Mouse (Mus musculus): ENCODE measurements around the gene Nckipsd.

Gene Nckipsd

DNA sequence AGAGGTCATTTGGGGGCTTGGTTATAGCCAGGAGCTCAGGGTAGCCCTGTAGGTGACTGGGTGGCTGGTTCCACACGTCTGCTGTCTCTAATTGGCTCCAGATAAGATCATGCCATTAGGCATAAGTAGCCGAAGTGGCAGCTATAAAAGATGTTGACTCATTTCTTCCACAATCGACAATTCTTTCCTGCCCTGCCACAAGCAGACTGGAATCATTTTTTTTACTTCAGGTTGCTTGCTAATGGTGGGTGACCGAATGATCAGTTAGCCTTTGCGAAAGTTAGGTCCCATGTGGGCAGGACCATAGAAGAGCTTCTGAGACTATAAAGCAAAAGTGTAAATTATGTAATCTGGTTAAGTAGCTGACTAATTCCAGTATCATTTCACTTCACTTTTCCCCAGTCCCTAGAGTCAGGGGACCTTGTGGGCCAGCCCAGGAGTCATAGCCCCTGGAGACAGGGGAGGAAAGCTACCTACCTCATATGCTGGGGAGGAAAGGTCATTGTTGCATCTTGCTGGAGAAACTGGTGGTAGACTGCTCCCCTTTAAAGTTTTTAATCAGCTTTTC, 9.6 kb upstream of the Nckipsd start:
- DNase-seq (ENCODE audit: low read depth, low spot score), result no peak

DNA sequence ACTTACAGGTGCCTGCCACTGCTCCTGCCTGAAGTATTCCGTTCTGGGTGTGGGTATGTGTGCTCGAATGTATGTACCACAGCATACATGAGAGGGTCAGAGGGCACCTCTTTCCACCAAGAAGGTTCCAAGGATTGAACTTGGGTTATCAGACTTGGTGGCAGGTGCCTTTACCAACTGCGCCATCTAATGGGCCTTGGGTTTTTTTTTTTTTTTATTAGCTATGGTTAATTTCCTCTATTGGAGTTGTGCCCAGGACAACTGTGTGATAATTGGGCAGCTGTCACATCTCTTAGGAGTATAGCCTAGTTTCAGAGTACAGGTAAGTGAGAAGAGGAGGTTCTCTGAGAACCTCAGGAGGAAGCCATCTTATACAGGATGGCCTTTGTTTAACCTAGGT, 8.6 kb upstream of the Nckipsd start:
- DNase-seq (ENCODE audit: low read depth, low spot score), result no peak

DNA sequence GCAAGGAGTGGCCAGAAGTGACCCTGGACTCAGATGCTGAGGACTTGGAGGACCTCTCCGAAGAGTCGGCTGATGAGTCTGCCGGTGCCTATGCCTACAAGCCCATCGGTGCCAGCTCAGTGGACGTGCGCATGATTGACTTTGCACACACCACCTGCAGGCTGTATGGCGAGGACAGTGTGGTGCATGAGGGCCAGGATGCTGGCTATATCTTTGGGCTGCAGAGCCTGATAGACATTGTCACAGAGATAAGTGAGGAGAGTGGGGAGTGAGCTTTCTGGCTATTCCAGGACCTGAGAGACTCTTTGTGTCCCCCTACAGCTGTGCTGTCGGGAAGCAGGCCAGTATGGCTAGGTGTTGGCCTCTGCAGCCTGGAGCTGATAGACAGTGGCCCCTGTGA, 2.4 kb upstream of the Nckipsd start:
- no peak for DNase-seq (ENCODE audit: low read depth, low spot score)

DNA sequence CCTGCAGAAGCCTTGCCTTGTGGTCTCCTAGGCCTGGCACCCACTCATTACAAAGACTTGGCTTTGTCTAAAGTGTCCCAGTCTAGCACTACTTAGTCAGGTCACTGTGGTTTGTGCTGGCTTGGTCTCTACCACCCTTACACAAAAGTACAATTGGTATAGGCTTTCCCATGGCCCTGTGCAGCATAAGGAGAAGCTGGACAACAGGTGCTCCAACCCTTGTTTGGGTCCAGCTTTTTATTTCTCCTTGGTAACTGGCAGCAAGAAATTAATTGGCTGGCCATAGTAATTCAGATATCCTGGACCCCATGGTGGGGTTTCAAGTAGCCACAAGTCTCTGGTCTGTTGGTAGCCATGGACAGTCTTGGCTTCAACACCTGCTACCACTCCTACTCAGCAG, 1.8 kb upstream of the Nckipsd start:
- DNase-seq (ENCODE audit: low read depth, low spot score), result no peak

DNA sequence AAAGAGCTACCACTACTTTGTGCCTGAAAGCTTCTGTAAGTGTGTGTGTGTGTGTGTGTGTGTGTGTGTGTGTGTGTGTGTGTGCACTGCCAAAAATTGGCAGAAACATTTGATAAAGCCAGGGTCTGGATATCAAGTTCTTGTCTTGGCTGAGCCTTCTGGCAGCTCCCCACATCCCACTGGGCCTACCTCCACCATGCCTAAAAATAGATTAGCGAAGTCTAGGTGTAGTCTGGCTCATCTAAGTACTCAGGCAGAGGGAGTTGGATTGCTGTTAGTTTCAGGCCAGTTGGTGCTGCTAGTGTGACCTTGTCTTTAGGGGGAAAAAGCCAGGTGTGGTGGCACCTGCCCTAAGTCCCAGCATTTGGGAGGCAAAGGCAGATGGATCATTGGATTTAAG, 1.3 kb upstream of the Nckipsd start:
- DNase-seq (ENCODE audit: low read depth, low spot score), result no peak

DNA sequence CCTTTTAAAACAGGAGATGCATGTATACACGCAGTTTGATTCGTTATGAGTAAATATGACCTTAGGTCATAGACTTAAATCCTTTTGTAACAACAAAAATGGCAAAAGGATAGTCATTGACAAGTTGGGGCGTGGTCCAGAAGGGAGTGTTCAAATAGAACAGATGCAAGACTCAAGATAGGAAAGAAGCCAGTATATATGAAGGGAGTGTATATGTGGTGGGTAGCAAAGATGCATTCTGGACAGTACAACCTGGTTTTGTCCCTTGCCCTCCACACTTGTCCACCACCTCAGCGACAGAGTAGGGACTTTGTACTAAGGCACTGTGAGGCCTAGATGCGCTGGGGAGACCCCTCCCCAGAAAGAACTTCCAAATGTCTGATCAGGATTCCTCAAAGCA, 494 bp upstream of the Nckipsd start:
- no peak for DNase-seq (ENCODE audit: low read depth, low spot score)

DNA sequence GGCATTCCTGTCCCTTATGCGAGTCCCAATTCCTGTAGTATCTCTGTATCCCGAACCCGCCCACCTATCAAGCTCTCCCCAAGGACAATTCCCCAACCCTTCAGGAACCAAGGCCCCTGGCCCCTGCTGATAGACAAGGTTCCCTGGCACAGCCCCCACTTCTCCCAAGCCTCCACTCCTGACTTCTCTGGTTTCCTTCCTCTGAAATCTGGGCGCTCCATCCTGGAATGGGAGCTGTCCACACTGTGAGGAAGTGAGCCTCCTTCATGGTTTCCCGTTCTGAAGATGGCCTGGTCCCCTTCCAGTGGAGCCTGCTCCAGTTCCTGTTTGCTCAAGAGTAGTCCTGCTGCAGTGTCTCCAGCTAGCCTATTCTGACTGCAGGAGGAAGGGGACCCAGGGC, 1.0 kb downstream of the Nckipsd start:
- no peak for DNase-seq (ENCODE audit: low read depth, low spot score)

DNA sequence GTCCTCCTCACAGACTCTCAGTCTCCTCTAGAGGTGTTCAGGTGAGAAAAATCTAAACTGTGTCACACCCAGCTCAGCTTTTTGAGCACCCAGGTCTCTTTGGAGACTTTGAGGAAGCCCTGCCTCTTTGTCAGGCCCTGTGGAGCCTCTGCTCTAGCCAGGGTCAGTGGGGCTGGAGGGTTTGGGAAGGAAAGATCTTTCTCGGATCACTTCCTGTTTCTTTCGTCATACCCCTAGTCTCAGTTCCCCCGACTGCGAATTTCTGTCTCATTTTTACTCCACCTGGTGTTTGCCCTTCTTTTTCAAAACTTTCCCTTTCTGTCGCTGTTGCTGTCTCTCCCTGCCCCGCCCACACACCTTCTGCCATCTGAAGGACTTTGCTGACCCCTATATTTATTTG, 1.6 kb downstream of the Nckipsd start:
- DNase-seq (ENCODE audit: low read depth, low spot score), result no peak

DNA sequence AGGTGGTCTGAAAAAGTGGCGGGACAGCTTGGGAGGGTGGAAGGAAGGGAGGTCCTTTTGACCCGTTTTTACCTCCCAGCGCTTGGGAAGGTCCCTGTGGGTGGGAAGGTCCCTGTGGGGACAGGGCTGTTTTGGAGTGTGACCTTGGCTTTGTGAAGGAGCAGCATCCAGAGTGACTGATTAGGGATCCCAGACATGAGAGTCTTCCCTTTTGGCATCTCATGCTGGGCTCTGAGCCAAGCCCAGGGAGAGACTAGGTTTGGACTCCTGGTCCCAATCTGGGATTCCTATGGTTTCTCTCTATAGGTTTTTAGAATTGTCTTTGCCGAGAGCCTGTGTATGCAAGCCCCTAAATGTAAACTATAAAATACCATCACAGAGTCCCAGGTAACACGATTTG, 2.3 kb downstream of the Nckipsd start:
- no peak for DNase-seq (ENCODE audit: low read depth, low spot score)

DNA sequence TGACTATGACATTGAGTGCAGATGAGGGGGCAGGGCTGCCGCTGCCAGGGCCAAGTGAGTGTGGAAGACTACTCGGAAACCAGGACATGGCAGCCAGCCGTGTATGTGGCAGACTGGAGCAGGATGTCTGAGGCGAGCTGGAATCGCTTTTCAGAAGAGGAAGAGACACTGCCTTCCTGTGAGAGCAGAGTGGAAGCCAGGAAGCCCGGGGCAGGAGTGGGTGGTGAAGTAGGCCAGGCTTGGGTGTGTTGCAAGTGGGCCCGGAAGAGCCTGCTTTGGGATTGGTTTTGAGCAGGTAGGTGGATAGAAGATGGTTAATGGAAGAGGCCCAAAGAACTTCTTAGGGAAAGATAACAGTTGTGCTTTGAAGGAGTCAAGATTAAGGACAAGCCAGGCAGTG, 7.4 kb downstream of the Nckipsd start:
- DNase-seq (ENCODE audit: low read depth, low spot score), result no peak

DNA sequence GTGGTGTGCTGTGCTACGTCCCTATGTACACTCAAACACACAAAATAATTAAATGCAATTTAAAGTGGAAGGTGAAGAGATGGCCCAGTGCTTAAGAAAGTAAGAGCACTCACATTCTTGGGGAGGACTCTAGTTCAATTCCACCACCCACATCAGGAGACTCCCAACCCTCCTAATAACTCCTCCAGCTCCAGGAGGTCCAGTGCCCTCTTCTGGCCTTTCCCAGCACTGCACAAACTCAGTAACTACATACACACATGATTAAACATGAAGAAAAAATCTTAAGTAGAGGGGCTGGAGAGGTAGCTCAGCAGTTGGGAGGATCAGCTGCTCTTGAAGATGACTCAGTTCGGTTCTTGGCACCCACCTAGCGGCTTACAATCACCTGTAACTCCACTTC, 11.3 kb downstream of the Nckipsd start:
- peak; percentile 47 for DNase-seq (ENCODE audit: low read depth, low spot score)

DNA sequence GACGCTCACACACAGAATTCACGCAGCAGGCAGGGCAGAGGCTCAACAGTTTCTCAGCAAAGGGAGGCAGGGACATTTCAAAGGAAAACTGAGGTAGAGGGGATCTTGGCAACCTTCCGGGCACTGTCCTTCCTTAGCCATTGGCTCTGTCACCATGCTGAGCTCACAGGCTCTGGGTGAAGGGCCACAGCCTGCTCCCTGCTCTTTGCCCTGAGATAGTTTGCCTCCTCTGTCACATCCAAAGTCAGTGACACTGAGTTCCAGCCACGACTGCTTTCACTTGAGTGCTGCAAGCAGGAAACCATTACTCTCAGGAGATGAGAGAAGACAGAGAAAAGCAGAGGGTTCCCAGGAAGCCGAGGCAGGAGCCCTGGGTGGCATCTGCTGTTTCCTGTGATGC, 11.9 kb downstream of the Nckipsd start:
- no peak for DNase-seq (ENCODE audit: low read depth, low spot score)

DNA sequence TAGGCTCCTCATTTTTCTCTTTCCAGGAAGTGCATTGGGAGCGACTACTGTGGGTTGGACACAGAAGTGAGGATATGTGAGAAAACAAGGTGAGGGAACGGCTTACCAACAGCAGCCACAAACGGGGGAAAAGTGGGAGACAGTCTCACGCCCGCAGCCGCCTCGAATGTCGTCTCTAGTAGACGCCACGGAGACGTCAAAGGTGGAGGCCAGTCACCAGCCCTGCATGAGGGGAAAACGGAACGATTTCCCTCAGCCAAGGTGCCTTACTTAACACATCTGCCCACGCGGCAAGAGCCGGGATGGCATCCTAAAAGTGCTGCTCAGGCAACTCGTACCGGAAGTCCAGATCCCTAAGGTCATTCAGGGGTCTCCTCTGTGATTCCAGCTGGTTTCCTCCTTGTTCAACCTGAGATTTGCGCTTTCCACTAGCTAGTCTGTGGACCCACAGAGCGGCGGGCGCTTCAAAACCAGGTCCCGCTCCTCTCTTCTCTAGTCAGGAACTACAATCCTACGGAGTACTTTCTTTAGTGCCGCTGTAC, 16.0 kb downstream of the Nckipsd start:
- DNase-seq (ENCODE audit: low read depth, low spot score), result no peak

DNA sequence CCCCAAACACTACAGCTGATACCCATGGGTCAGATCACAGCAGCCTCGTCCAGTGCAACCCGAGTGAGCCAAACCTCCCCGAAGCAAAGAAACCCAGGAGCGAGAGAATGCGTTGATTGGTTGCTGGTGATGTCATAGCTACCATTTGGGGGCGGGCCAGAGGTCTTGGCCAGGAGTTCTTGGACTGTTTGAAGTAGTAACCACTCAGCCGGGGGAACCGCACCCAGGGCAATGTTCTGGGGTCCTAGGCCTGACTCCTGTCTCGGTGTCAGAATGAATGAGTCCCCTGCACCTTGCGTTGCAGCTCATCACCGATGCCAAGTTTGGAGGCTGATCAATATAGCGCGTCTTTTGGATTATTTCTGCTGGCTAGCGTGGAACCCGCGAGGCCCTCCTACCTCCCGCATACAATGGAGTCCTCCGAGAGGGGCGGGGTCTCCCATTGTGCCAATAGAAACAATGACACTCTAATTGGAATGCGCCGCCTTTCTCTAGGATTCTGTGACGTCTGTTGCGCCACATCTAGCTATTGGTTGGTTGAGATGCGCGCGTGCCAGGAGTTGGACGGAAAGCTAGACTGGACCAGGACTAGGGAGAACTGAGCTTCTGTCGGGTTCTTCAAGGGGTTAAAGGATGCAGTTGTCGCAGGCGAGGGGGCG, 16.7 kb downstream of the Nckipsd start:
- peak; percentile 81 for DNase-seq (ENCODE audit: low read depth, low spot score)

DNA sequence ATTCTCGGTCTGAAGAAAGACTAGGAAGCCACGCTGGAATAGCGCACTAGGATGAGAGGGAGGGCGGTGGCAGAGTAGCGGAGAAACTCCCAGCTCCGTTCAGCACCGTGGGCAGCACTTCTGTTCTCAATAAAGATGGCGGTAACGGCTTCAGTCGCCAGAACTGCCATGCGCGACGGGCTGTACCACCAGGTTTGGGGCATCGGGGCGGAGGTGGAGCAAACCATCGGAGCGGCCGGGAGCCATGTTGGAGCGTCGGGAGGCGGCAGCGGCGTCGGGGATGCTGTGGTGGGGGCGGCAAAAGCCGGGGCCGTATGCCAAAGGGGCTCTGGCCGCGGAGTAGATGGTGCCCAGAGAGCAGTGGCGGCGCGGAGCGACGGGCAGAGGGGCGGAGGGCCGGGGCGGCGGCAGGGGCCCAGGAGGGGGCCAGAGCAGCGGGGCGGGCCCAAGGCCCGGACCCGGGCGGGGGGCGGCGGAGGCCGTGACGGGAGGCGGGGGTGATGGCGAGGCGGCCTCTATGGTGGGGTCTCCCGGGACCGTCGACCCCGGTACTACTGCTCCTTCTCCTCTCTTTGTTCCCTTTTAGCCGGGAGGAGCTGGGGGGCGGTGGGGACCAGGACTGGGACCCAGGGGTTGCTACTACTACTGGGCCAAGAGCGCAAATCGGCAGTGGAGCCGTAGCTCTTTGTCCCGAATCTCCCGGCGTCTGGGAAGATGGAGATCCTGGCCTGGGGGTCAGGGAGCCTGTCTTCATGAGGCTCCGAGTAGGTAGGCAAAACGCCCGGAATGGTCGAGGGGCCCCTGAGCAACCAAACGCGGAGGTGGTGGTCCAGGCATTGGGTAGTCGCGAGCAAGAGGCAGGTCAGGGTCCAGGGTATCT, 17.9 kb downstream of the Nckipsd start, which contains the start of gene Celsr3:
Gene Celsr3, plus strand, starts transcription at position 501 of the 880 bp plus-strand sequence.
- DNase-seq (ENCODE audit: low read depth, low spot score), result peak; percentile 91

DNA sequence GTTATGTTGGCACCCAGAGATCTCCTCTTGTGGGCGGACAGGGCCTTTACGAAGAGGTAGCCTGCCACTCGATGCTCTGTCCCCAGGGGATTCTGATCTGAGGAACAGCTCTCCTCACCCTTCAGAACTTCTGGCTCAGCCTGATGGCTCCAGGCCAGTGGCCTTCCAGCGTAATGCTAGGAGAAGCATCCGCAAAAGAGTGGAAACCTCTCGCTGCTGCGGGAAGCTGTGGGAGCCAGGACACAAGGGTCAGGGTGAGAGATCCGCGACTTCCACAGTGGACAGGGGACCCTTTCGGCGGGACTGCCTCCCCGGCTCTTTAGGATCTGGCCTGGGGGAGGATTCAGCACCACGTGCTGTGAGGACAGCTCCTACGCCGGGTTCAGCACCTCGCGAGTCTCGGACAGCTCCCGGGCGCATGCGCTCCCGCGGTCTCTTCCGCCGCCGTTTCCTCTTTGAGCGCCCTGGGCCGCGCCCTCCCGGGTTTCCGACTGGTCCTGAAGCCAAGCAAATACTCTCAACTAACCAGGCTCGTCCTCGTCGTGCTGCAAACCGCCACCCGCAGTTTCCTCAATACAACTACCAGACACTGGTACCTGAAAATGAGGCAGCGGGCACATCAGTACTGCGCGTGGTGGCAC, 18.7 kb downstream of the Nckipsd start:
- peak; percentile 77 for DNase-seq (ENCODE audit: low read depth, low spot score)

DNA sequence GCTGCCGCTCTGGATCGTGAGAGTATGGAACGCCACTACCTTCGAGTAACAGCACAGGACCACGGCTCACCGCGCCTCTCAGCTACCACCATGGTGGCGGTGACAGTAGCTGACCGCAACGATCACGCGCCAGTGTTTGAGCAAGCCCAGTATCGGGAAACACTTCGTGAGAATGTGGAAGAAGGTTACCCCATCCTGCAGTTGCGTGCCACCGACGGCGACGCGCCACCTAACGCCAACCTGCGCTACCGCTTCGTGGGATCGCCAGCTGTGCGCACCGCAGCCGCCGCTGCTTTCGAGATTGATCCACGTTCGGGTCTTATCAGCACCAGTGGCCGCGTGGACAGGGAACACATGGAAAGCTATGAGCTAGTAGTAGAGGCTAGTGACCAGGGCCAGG, 19.3 kb downstream of the Nckipsd start:
- no peak for DNase-seq (ENCODE audit: low read depth, low spot score)

DNA sequence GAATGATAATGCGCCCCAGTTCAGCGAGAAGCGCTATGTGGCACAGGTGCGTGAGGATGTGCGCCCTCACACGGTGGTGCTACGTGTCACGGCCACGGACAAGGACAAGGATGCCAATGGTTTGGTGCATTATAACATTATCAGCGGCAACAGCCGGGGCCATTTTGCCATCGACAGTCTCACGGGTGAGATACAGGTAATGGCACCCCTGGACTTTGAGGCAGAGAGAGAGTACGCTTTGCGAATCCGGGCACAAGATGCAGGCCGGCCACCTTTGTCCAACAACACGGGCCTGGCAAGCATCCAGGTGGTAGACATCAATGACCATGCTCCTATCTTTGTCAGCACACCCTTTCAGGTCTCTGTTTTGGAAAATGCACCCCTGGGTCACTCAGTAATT, 19.7 kb downstream of the Nckipsd start:
- no peak for DNase-seq (ENCODE audit: low read depth, low spot score)

DNA sequence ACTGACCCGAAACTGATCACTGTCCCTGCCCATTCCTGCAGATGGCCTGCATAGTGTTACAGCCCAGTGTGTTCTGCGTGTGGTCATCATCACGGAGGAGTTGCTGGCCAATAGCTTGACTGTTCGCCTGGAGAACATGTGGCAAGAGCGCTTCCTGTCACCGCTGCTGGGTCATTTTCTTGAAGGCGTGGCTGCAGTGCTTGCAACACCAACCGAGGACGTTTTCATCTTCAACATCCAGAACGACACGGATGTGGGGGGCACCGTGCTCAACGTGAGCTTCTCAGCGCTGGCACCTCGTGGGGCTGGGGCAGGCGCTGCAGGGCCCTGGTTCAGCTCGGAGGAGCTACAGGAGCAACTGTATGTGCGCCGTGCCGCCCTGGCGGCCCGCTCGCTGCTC, 23.5 kb downstream of the Nckipsd start:
- DNase-seq (ENCODE audit: low read depth, low spot score), result no peak

DNA sequence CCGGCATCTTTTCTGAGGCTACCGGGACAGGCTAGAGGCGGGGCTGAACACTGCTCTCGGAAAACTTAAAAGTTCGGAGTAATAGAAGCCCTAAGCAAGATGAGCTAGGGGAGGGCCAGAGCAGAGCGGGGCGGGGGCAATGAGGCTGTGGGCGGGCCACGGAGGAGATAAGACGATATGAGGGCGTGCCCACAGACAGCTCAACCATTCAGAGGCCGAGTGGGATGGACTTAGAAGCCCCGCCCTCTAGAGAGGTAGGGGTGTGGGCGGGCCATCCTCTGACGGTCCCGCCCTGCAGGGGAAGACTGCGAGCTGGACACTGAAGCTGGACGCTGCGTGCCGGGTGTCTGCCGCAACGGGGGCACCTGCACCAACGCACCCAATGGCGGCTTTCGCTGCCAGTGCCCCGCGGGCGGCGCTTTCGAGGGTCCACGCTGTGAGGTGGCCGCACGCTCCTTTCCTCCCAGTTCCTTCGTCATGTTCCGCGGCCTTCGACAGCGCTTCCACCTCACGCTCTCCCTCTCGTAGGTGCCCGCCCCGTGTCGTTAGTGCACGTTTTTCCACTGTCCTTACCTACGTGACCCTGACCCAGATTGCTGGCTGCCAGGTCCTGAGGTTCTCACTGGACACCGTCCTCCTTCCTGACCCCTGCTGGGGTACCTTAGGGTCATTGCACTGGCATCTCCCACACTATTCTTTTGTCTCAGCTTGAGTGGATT, 24.4 kb downstream of the Nckipsd start:
- peak; percentile 94 for DNase-seq (ENCODE audit: low read depth, low spot score)

DNA sequence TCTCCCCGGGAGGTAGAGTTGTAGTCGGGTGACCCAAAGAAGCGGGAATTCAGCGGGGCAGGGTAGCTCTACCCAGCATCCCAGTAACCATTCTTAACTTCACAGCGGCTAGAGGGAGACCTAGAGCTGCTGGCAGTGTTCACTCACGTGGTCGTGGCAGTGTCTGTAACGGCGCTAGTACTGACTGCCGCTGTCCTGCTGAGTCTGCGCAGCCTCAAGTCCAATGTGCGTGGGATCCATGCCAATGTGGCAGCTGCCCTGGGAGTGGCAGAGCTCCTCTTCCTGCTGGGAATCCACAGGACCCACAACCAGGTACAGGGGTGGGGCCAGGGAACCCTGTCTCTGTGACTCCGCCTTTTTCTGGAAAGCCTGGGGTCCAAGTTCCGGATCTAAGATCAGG, 34.8 kb downstream of the Nckipsd start:
- DNase-seq (ENCODE audit: low read depth, low spot score), result peak; percentile 14
